Mouse (Mus musculus): Measurements from ENCODE around the gene Slc48a1. TPM values are rescaled to one million over a fixed set of nuclear protein-coding genes. Genes with fewer than 3 reads are reported as not detected.
A peak's percentile ranks its signal among the peaks of the same experiment; 100 is the strongest.

The Slc48a1 gene
- polyA plus RNA-seq, 1 experiment from 2014 or later: 90.1 TPM

DNA sequence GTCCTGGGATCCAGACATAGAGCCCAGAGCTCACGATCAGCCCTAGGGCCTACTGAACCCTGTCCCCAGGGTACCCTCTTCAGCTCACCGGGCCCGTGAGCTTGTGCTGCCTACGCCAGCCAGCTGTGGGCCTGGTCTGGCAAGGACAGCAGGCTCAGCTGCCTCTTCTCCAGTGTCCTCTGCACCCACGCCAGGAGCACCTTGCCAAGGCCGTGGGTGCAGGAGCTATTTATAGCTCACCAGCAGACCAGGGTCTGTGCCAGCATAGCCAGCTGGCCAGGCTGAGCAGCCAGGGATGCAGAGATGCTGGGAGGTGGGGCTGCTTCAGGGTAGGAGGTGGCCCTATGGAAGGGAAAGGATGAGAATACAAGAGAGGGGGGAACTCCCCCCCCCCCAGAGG, 33.8 kb downstream of the Slc48a1 start:
- H3K4me3 ChIP-seq: no peak overlapping the region
- no peaks in the 10 kb centered on the region for H3K9me3 ChIP-seq
- H3K27ac ChIP-seq: peak overlapping the region; percentile 56; the same call in 1 of the 2 replicates
- peaks cover 19% of the 10 kb centered on the region; the same call in 1 of the 2 replicates for H3K36me3 ChIP-seq (replicated peaks)
- H3K9ac ChIP-seq: no peak overlapping the region
- H3K27me3 ChIP-seq (replicated peaks): no peaks in the 10 kb centered on the region
- peaks cover 24% of the 10 kb centered on the region for H3K4me1 ChIP-seq
- WGBS: 54% methylated on average over 6 of the region's 6 CpGs
- peak; percentile 37; the same call in 1 of the 2 replicates for ATAC-seq (replicated peaks)
- no peak overlapping the region for H3K4me2 ChIP-seq

DNA sequence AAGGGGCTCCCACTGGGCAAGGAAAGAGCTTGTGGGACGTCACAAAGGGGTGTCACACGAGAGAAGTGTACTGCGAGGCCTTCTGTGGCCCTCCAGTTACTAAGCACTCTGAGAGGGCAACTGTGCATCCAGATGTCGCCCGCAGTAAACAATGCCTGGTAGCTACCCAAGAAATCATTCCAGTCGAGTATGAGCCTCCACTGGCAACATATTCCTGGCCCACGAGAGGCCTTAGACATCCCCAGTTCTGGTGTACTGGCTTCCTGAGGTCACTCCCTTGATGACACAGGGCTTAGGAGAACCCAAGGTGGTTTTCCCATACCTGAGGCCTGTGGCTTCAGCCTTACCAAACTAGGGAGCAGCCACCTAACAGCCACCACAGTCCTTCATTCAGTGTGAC, 34.6 kb downstream of the Slc48a1 start:
- no peak overlapping the region for H3K9ac ChIP-seq
- peaks cover 11% of the 10 kb centered on the region; the same call in 1 of the 2 replicates for H3K36me3 ChIP-seq (replicated peaks)
- no peak for ATAC-seq (replicated peaks)
- peaks cover 24% of the 10 kb centered on the region for H3K4me1 ChIP-seq
- no peak overlapping the region for H3K4me3 ChIP-seq
- WGBS: 69% methylated on average over 7 of the region's 7 CpGs
- no peaks in the 10 kb centered on the region for H3K27me3 ChIP-seq (replicated peaks)
- no peak overlapping the region for H3K4me2 ChIP-seq
- H3K9me3 ChIP-seq: no peaks in the 10 kb centered on the region
- H3K27ac ChIP-seq: peak overlapping the region; percentile 11; the same call in 1 of the 2 replicates

DNA sequence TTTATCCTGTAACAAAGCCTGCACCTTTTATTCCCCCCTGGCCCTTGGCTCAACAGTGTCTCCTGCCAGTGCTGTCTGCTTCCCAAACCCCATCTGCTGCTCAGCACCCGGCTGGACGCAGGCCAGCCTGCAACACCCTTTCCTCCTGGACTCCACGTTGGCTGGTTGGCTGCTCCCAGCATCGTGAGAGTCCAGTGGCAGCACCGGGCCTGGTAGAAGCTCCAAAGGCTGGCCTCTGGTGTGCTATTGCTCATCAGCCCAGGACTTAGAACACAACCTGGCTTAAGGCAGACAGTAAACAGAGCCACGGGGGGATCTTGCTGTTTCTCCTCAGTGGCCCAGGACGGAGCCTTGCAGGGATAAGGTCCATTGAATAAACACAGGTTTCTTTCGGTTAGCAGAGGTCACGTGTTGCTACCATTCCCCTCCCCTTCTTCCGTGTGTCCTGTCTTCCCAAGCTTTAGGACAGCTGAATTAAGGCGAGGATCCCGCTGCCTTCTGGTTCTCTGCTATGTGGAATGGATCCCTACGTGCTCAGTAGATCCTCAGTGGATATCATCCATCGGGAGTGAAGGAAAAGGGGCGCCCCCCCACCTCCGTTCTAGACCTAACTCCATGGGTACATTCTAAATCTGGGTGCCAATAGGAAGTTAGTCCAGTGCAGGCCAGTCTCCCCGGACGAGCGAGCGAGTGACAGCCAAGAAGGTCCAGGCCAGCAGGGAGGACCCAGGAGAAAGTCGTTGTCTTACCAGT, 35.3 kb downstream of the Slc48a1 start:
- peaks cover 24% of the 10 kb centered on the region for H3K4me1 ChIP-seq
- H3K9ac ChIP-seq: no peak overlapping the region
- peaks cover 6% of the 10 kb centered on the region; the same call in 1 of the 2 replicates for H3K36me3 ChIP-seq (replicated peaks)
- H3K4me3 ChIP-seq: no peak overlapping the region
- H3K27ac ChIP-seq: peak overlapping the region; percentile 11; the same call in 1 of the 2 replicates
- no peaks in the 10 kb centered on the region for H3K9me3 ChIP-seq
- no peaks in the 10 kb centered on the region for H3K27me3 ChIP-seq (replicated peaks)
- no peak overlapping the region for H3K4me2 ChIP-seq
- 0 out of 2 replicates have a peak, but pooled peaks have one; percentile 38 for ATAC-seq (replicated peaks)
- 46% methylated on average over 21 of the region's 21 CpGs for WGBS

DNA sequence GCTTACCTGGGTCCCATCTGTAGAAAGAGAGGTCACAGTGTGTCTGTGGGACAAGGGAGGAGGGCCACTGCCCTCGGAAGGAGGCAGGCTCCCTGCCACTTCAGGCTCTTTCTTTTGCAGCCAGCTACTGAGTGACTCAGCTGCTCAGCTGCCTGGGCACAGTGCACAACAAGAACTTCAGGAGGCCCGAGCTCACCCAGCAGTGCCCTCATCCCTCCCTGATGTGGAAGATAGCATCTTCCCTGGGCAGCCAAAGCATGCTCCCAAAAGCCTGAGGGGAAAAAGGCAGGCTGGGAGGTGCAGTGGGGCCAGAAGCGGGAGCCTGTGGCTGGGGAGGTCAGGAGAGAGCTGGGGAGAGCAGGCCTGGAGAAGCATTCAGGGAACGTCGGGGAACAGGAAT, 36.4 kb downstream of the Slc48a1 start:
- Histone ChIP-seq H3K4me2 (no peak overlapping the region), H3K27ac (no peak overlapping the region)
- WGBS: 63% methylated on average over 5 of the region's 5 CpGs

DNA sequence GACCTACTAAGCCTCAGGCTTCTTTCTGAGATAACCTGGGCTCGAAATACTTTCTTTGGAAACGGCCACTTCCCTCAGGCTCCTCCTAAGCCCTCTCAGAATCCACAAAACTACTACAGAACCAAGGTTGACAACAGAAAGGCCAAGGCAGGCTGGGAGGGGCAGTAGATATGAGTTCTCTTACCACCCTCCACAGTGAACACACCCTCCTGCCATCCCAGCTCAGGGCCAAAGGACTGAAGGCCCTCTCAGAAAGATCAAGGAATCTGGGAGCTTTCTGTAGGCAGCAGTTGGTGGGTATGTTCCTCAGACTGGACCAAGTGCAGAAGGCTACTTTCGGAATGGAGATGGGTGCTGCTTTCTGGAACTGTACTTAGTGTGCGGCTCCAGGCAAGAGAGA, 36.9 kb downstream of the Slc48a1 start:
- ATAC-seq (replicated peaks): no peak
- 91% methylated on average over 4 of the region's 4 CpGs for WGBS
- H3K9ac ChIP-seq: no peak overlapping the region
- H3K36me3 ChIP-seq (replicated peaks): 0 out of 2 replicates have a peak, but pooled peaks cover 4% of the 10 kb centered on the region
- no peak overlapping the region for H3K4me3 ChIP-seq
- no peak overlapping the region for H3K4me2 ChIP-seq
- H3K9me3 ChIP-seq: no peaks in the 10 kb centered on the region
- H3K27ac ChIP-seq: no peak overlapping the region
- H3K4me1 ChIP-seq: peaks cover 24% of the 10 kb centered on the region
- H3K27me3 ChIP-seq (replicated peaks): no peaks in the 10 kb centered on the region

More for the DNA sequence above, 36.4 kb downstream of the Slc48a1 start:
- Histone ChIP-seq H3K36me3 (replicated peaks) (0 out of 2 replicates have a peak, but pooled peaks cover 6% of the 10 kb centered on the region), H3K27me3 (replicated peaks) (no peaks in the 10 kb centered on the region), H3K9me3 (no peaks in the 10 kb centered on the region), H3K9ac (no peak overlapping the region), H3K4me3 (no peak overlapping the region), H3K4me1 (peaks cover 24% of the 10 kb centered on the region)
- no peak for ATAC-seq (replicated peaks)

DNA sequence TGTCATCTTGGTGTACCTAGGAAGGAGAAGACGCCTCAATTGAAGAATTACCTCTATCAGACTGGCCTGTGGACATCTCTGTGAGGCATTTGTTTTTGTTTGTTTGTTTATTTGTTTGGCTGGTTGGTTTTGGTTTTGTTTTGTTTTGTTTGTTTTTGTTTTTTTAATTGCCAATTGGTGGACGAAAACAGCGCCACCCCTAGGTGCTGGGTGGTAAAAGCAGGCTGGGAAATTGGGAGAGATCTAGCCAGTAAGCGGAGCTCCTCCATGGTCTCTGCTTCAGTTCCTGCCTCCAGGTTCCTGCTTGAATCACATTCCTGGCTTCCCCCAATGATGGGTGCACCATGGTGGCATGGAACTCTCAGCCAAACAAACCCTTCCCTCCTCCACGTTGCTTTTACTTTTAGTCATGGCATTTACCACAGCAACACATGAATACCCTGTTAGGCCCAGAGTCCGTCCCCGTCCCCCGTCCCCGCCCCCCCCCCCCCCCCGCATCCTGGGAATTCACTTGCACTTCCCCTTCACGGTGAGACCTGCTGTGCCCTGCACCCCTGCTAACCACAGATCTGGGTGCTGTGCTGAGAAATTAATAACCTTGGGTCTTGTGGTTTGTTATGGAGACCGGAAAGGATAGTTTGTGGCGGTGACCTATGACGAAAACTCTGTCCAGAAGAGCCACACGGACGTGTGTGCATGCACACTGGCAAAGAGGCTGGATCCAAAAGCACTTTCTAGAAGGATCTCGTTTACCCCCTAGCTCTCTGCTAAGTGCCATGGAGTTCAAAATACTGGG, 38.1 kb downstream of the Slc48a1 start:
- Histone ChIP-seq H3K4me2 (no peak overlapping the region), H3K36me3 (replicated peaks) (no peaks in the 10 kb centered on the region), H3K4me1 (peaks cover 28% of the 10 kb centered on the region), H3K27ac (no peak overlapping the region), H3K27me3 (replicated peaks) (no peaks in the 10 kb centered on the region), H3K4me3 (no peak overlapping the region), H3K9me3 (no peaks in the 10 kb centered on the region), H3K9ac (no peak overlapping the region)
- no peak for ATAC-seq (replicated peaks)
- 94% methylated on average over 17 of the region's 17 CpGs for WGBS

DNA sequence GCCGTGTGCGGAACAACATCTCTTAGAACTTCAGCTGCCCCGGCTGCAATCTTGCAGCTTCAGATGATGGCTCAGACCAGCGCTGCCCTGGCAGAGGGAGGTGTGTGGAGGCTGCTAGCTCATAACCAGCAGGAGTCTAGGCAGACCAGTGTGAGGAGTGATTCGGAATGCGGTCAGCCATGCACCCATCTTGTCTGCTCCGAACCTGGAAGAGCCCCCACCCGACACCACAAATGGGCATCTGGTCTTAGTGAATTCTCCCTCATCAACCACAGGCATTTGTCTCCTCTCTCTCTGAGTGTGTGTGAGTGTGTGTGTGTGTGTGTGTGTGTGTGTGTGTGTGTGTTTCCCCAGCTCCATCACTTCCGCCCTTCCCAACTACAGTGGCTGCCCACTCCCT, 41.6 kb downstream of the Slc48a1 start:
- Histone ChIP-seq H3K4me1 (peaks cover 38% of the 10 kb centered on the region), H3K9me3 (no peaks in the 10 kb centered on the region), H3K4me3 (no peak overlapping the region), H3K4me2 (no peak overlapping the region), H3K27me3 (replicated peaks) (no peaks in the 10 kb centered on the region), H3K9ac (no peak overlapping the region), H3K36me3 (replicated peaks) (no peaks in the 10 kb centered on the region), H3K27ac (no peak overlapping the region)
- no peak for ATAC-seq (replicated peaks)
- 85% methylated on average over 9 of the region's 9 CpGs for WGBS

DNA sequence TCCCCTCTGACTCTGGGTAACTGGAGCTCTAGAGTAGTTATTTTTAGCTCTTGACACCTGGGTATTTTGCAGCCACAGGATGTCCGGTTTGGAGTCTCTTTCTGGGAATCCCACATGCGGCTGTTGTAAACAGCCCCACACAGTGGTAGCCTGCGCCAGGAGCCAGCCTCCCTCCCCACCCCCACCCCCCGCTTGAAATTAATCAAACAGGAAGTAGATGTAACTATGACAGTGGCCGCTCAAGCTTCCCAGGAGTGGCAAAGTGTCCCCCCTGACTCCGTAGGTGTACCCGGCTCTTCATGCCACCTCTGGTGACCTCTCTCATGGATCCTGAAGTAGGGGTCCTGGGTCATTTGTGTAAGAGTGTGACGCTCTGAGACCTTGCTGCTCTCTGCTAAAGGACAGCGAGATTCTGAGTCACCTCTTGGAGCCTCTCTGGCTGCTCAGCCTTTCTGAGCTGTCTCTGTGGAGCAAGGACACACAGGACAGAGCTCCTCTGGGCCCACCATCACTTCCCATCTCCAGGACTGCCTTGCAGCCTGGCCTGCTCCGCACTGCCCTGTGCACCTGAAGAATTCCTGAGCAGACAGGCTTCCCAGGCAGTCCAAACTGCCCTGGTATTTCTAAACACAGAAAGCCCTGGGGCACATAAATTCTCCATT, 43.1 kb downstream of the Slc48a1 start:
- Histone ChIP-seq H3K9me3 (no peaks in the 10 kb centered on the region), H3K27me3 (replicated peaks) (no peaks in the 10 kb centered on the region), H3K4me3 (no peak overlapping the region), H3K4me2 (no peak overlapping the region), H3K36me3 (replicated peaks) (no peaks in the 10 kb centered on the region), H3K9ac (no peak overlapping the region), H3K27ac (no peak overlapping the region), H3K4me1 (peaks cover 53% of the 10 kb centered on the region)
- no peak for ATAC-seq (replicated peaks)
- 68% methylated on average over 10 of the region's 10 CpGs for WGBS

DNA sequence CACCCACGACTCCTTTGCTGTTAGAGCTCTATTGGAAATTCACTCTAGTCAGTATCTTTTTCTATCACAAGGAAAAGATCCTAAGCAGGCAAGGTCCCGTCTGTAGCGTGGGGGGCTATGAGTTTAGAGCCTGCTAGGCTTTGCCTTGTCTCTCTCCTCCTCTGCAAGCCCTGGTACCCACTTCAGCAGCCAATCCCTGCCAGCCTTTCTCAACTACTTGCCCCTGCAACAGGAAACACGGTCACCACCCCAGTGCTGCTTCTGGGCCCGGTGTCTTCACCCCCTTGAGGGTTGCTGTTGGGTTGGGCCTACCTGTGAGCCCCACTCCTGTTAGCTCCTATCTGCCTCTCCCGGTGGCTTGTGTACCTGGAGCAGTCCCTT, 43.7 kb downstream of the Slc48a1 start:
- 80% methylated on average over 6 of the region's 6 CpGs for WGBS
- no peaks in the 10 kb centered on the region for H3K9me3 ChIP-seq
- H3K4me3 ChIP-seq: no peak overlapping the region
- no peak for ATAC-seq (replicated peaks)
- no peak overlapping the region for H3K27ac ChIP-seq
- no peaks in the 10 kb centered on the region for H3K27me3 ChIP-seq (replicated peaks)
- no peak overlapping the region for H3K4me2 ChIP-seq
- H3K9ac ChIP-seq: no peak overlapping the region
- H3K4me1 ChIP-seq: peaks cover 54% of the 10 kb centered on the region
- no peaks in the 10 kb centered on the region for H3K36me3 ChIP-seq (replicated peaks)

DNA sequence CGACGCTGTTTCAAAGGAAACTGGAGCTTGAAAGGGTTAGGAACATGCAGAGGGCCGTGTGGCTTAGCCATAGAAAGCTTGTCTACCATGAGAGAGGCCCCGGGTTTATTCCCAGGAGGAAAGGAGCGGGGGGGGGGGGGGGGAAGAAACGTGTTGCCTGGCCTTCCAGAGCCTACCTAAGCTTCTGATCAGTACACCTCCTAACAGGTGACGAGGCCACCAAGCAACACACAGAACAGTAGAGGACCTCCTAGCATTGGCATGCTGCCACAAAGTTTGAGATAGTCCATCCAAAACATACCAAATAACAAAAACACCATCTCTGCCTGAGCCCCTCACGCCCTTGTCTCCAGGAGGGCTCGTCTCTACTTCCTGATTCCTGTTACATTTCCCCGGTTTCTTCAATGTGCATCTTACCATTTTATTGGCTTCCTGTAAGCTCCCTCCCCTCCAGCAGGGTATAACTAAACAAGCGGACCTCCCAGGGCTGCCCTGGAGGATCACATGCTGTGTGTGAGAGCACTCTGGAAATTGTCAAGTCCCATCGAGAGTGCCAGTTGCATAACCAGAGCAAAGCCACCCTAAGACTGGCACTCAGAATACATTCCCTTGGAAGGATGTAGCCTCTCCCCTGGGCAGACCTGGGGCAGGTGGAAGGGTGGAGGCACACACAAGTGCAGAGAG, 44.4 kb downstream of the Slc48a1 start:
- H3K4me2 ChIP-seq: no peak overlapping the region
- WGBS: 47% methylated on average over 12 of the region's 12 CpGs
- H3K4me1 ChIP-seq: peaks cover 57% of the 10 kb centered on the region
- H3K4me3 ChIP-seq: no peak overlapping the region
- no peaks in the 10 kb centered on the region for H3K27me3 ChIP-seq (replicated peaks)
- ATAC-seq (replicated peaks): no peak
- no peak overlapping the region for H3K9ac ChIP-seq
- no peak overlapping the region for H3K27ac ChIP-seq
- H3K9me3 ChIP-seq: no peaks in the 10 kb centered on the region
- no peaks in the 10 kb centered on the region for H3K36me3 ChIP-seq (replicated peaks)

DNA sequence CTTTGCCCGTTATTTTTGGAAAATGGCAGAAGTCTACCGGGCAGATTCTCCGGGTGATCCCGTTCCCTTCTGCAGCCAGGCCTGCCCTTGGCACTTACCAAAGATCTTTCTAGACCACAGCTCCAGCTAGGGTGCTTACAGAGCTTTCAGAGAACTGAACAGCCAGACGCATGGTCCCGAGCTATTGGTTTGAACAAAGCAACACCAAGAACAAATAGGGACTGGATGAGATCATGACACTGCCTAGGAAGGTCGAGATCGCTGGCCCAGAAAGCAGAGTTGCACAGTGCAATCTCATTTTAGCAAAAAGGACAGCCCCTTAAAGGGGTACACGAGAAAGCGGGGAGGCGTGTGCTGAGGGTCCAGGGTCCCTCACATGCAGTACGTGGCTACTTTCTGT, 45.2 kb downstream of the Slc48a1 start:
- Histone ChIP-seq H3K4me1 (peaks cover 63% of the 10 kb centered on the region), H3K9me3 (no peaks in the 10 kb centered on the region), H3K4me3 (no peak overlapping the region), H3K36me3 (replicated peaks) (no peaks in the 10 kb centered on the region), H3K27me3 (replicated peaks) (no peaks in the 10 kb centered on the region), H3K27ac (no peak overlapping the region), H3K4me2 (no peak overlapping the region), H3K9ac (no peak overlapping the region)
- 55% methylated on average over 12 of the region's 12 CpGs for WGBS
- ATAC-seq (replicated peaks): no peak

DNA sequence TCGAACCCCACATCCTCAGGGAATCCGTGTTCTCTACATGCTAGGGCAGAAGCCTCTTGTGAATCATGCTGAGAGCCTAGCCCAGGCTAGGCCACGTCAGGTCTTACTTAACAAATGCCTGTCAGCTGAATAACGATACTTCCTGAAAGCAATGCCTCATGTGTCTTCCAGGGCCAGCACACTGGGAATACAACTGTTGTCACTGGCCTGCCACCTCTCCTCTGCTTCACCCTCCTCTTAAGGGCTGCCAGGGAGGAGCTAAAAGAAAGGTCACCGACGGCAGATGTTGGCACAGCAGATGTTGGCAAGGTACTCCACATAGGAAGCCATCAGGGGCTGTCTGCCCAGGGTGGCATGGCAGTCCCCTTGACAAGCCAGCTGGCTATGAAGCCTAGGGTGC, 45.7 kb downstream of the Slc48a1 start:
- H3K4me1 ChIP-seq: peaks cover 69% of the 10 kb centered on the region
- 83% methylated on average over 6 of the region's 6 CpGs for WGBS
- H3K9me3 ChIP-seq: no peaks in the 10 kb centered on the region

More for the DNA sequence above, 45.7 kb downstream of the Slc48a1 start:
- Histone ChIP-seq H3K36me3 (replicated peaks) (no peaks in the 10 kb centered on the region), H3K9ac (no peak overlapping the region), H3K4me3 (no peak overlapping the region), H3K27ac (no peak overlapping the region), H3K27me3 (replicated peaks) (no peaks in the 10 kb centered on the region), H3K4me2 (no peak overlapping the region)
- no peak for ATAC-seq (replicated peaks)
